Mouse (Mus musculus) stomach, embryonic 15.5 days (tissue): ENCODE data around the gene Nup155. TPM values are rescaled to one million over a fixed set of nuclear protein-coding genes. Genes with fewer than 3 reads are reported as not detected.

ENCODE experiments used
- ATAC-seq: fragments of 200-750 bp; cut with Nextera tagmentation; 2 replicates; pipeline ENCODE4 v1.8.0; 2017; ENCODE audit warnings: low read depth, moderate number of reproducible peaks, moderate TSS enrichment; ENCODE audit not compliant: insufficient read depth, low FRiP score
- H3K27ac ChIP-seq: fragments of 300-500 bp; sonication (generic); 2 replicates; pipeline ENCODE4 v1.5.1; 2015; ENCODE audit warnings: mild to moderate bottlenecking, inconsistent platforms
- H3K27me3 ChIP-seq: fragments of 300-500 bp; sonication (generic); replicated peaks from 2 replicates; pipeline ENCODE4 v1.6.1; 2015; ENCODE audit warnings: inconsistent platforms
- H3K36me3 ChIP-seq: fragments of 300-500 bp; sonication (generic); 2 replicates; pipeline ENCODE4 v1.6.1; 2015; ENCODE audit warnings: inconsistent platforms
- H3K4me1 ChIP-seq: fragments of 300-500 bp; sonication (generic); 2 replicates; pipeline ENCODE4 v1.6.1; 2015; ENCODE audit warnings: inconsistent platforms
- H3K4me2 ChIP-seq: fragments of 300-500 bp; sonication (generic); 2 replicates; pipeline ENCODE4 v1.6.1; 2015; ENCODE audit warnings: mild to moderate bottlenecking, inconsistent platforms
- H3K4me3 ChIP-seq: fragments of 300-500 bp; sonication (generic); replicated peaks from 2 replicates; pipeline ENCODE4 v1.5.1; 2015; ENCODE audit warnings: inconsistent platforms
- H3K9ac ChIP-seq: fragments of 300-500 bp; sonication (generic); 2 replicates; pipeline ENCODE4 v1.6.1; 2015; ENCODE audit warnings: inconsistent platforms
- H3K9me3 ChIP-seq: fragments of 300-500 bp; sonication (generic); 2 replicates; pipeline ENCODE4 v1.6.1; 2016; ENCODE audit warnings: inconsistent platforms
- WGBS: fragments of 180-500 bp; shearing (Covaris S2); methylation state at CpG from one replicate; pipeline ENCODE4 v1.1.7; 2015; 5-methylcytosine and 5-hydroxymethylcytosine counted together
- polyA plus RNA-seq: library from polyadenylated mRNA; unstranded; fragments of >200 nt; fragmentation: Nextera tagmentation; extraction: Ambion mirVana; gene quantifications from 2 replicates; pipeline ENCODE4 v1.2.1, GENCODE M21; 2015

Nup155 gene
- polyA plus RNA-seq, 1 experiment from 2014 or later, result 13.8 TPM

DNA sequence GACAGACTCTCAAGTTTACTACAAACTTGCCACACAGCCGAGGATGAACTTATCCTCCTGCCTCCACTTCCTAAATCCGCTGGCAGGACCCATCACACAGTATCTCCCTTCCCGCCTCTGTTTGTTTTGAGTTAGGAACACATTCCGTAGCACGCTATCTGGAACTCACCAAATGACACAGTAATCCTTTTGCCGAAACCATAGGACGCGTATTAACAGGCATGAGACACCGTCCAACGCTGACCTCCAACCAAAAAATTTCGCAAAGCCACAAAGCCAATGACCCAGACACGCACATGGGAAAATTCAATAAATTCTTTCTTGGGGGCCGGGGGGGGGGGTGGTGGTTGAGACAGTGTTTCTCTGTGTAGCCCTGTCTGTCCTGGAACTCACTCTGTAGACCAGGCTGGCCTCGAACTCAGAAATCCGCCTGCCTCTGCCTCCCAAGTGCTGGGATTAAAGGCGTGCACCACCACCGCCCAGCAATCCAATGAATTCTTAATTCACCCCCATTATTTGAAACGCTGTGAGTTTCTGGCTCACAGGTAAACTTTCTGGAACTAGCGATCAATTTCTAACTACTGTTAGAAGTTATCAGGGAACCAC is 610 bp upstream of the Nup155 start:
- H3K4me2 ChIP-seq, result peak overlapping the region; percentile 78
- peaks cover 4% of the 10 kb centered on the region for H3K4me1 ChIP-seq
- H3K4me3 ChIP-seq, result peak overlapping the region; percentile 84
- H3K36me3 ChIP-seq, result no peaks in the 10 kb centered on the region
- no peak for ATAC-seq
- no peaks in the 10 kb centered on the region for H3K9me3 ChIP-seq
- peak overlapping the region; percentile 77 for H3K27ac ChIP-seq
- H3K27me3 ChIP-seq, result no peaks in the 10 kb centered on the region
- H3K9ac ChIP-seq, result peak overlapping the region; percentile 22; the same call in 1 of the 2 replicates
- 48% methylated on average over 19 of the region's 19 CpGs for WGBS

DNA sequence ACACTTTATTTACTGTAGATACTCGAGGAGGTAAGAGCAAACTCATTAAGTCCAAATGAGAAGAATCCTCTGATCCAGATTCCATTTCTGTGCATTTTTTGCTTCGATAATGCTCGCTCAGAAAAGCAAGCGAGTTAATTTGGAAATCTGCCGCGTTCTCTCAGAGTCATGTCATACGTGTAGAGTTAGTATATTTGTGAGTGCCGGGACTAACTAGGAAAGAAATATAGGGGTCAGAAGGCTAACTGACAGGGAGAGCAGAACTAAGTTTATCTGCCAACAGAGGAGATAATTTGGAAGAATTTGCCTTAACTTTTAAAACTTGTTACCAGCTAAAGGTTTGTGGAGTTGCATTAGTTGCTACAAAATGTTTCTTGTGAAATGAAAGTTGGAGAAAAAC is 709 bp downstream of the Nup155 start:
- Histone ChIP-seq H3K9me3 (no peaks in the 10 kb centered on the region), H3K36me3 (no peaks in the 10 kb centered on the region), H3K4me3 (peak overlapping the region; percentile 84), H3K9ac (peak overlapping the region; percentile 65), H3K4me2 (peak overlapping the region; percentile 78), H3K27ac (no peak overlapping the region), H3K27me3 (no peaks in the 10 kb centered on the region), H3K4me1 (peaks cover 4% of the 10 kb centered on the region)
- WGBS, result 2% methylated on average over 8 of the region's 8 CpGs
- ATAC-seq, result no peak

GRCm38 (mm10) chr15:8129281-8129680 is 20.2 kb downstream of the Nup155 start:
- no peaks in the 10 kb centered on the region for H3K9me3 ChIP-seq
- 59% methylated on average over 1 of the region's 1 CpGs for WGBS
- no peak for ATAC-seq
- H3K27ac ChIP-seq, result no peak overlapping the region
- no peak overlapping the region for H3K9ac ChIP-seq
- no peaks in the 10 kb centered on the region for H3K4me1 ChIP-seq
- peaks cover 45% of the 10 kb centered on the region for H3K36me3 ChIP-seq
- no peak overlapping the region for H3K4me3 ChIP-seq
- H3K27me3 ChIP-seq, result no peaks in the 10 kb centered on the region
- no peak overlapping the region for H3K4me2 ChIP-seq

- no peaks in the 10 kb centered on the region for H3K27me3 ChIP-seq
- peaks cover 54% of the 10 kb centered on the region for H3K36me3 ChIP-seq
- no peak for ATAC-seq
- no peak overlapping the region for H3K4me3 ChIP-seq
- no peak overlapping the region for H3K27ac ChIP-seq
- no peaks in the 10 kb centered on the region for H3K9me3 ChIP-seq
- H3K9ac ChIP-seq, result no peak overlapping the region
- 93% methylated on average over 3 of the region's 3 CpGs for WGBS
- no peaks in the 10 kb centered on the region for H3K4me1 ChIP-seq
- no peak overlapping the region for H3K4me2 ChIP-seq
Measured at GRCm38 (mm10) chr15:8131268-8131667, 22.2 kb downstream of the Nup155 start.

DNA sequence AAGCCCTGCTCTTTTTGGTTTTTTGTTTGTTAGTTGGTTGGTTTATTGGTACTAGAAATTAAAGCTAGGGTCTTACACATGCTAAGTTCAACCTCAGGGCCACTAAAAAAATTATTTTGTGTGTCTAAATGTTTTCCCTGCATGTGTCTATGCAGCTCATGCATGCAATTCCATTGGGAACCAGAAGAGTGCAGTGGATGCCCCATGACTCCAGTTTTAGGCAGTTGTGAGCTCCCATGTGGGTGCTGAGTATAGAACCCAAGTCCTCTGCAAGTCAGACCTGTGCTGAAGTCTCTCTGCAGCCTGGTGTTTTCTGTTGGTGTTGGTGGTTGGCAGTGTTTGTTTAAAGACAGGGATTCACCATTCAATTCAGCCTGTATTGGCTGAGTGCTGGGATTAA is 22.7 kb downstream of the Nup155 start:
- Histone ChIP-seq H3K4me2 (no peak overlapping the region), H3K4me1 (no peaks in the 10 kb centered on the region), H3K9me3 (no peaks in the 10 kb centered on the region), H3K27ac (no peak overlapping the region), H3K4me3 (no peak overlapping the region), H3K36me3 (peaks cover 52% of the 10 kb centered on the region), H3K27me3 (no peaks in the 10 kb centered on the region), H3K9ac (no peak overlapping the region)
- ATAC-seq, result no peak

DNA sequence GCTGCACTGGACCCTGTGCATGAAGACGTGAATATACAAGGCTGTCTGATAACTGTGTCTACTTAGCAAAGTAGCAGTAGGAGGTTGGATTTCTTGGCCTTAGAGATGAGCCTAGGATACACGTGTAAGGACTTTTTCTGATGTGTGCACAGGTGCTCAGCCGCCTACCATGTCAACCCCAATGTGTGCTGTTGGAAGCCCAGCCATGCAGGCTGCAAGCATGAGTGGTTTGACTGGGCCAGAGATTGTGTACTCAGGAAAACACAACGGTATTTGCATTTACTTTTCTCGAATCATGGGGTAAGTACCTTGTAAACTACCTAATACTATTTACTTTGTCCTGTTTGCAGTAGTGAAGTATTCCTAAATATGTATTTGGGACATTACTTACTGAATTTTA is 26.5 kb downstream of the Nup155 start:
- no peak overlapping the region for H3K4me3 ChIP-seq
- no peaks in the 10 kb centered on the region for H3K9me3 ChIP-seq
- 77% methylated on average over 5 of the region's 5 CpGs for WGBS
- H3K27me3 ChIP-seq, result no peaks in the 10 kb centered on the region
- ATAC-seq, result no peak
- H3K4me1 ChIP-seq, result no peaks in the 10 kb centered on the region
- no peak overlapping the region for H3K9ac ChIP-seq
- H3K36me3 ChIP-seq, result peaks cover 49% of the 10 kb centered on the region
- H3K27ac ChIP-seq, result no peak overlapping the region
- no peak overlapping the region for H3K4me2 ChIP-seq

GRCm38 (mm10) chr15:8161841-8162240 is 52.8 kb downstream of the Nup155 start:
- Histone ChIP-seq H3K9ac (no peak overlapping the region), H3K27me3 (no peaks in the 10 kb centered on the region), H3K27ac (no peak overlapping the region), H3K9me3 (no peaks in the 10 kb centered on the region), H3K4me2 (no peak overlapping the region), H3K4me1 (no peaks in the 10 kb centered on the region), H3K4me3 (no peak overlapping the region), H3K36me3 (peaks cover 16% of the 10 kb centered on the region)
- ATAC-seq, result no peak
- 73% methylated on average over 1 of the region's 1 CpGs for WGBS

GRCm38 (mm10) chr15:8168591-8169265 is 59.7 kb downstream of the Nup155 start, which contains the start of gene Cplane1:
Gene Cplane1, plus strand, starts transcription at chr15:8169106.
- Histone ChIP-seq H3K27ac (peak within 1 kb of the TSS; percentile 78), H3K27me3 (no peaks in the 10 kb centered on the region), H3K9me3 (no peaks in the 10 kb centered on the region), H3K4me2 (peak within 1 kb of the TSS; percentile 78), H3K4me1 (0 out of 2 replicates have a peak, but pooled peaks cover 4% of the 10 kb centered on the region), H3K36me3 (0 out of 2 replicates have a peak, but pooled peaks cover 3% of the 10 kb centered on the region), H3K9ac (peak within 1 kb of the TSS; percentile 82), H3K4me3 (peak within 1 kb of the TSS; percentile 99)
- under 1% methylated on average over 45 of the region's 47 CpGs for WGBS
- peak; percentile 100 for ATAC-seq

GRCm38 (mm10) chr15:8169266-8169746 is 60.2 kb downstream of the Nup155 start:
- H3K36me3 ChIP-seq, result 0 out of 2 replicates have a peak, but pooled peaks cover 3% of the 10 kb centered on the region
- peak overlapping the region; percentile 82 for H3K9ac ChIP-seq
- H3K4me2 ChIP-seq, result peak overlapping the region; percentile 78
- 0 out of 2 replicates have a peak overlapping the region, but pooled peaks have one; percentile 64 for H3K27ac ChIP-seq
- peak overlapping the region; percentile 99 for H3K4me3 ChIP-seq
- ATAC-seq, result peak; percentile 58; the same call in 1 of the 2 replicates
- H3K4me1 ChIP-seq, result 0 out of 2 replicates have a peak, but pooled peaks cover 4% of the 10 kb centered on the region
- H3K9me3 ChIP-seq, result no peaks in the 10 kb centered on the region
- WGBS, result under 1% methylated on average over 25 of the region's 25 CpGs
- H3K27me3 ChIP-seq, result no peaks in the 10 kb centered on the region

DNA sequence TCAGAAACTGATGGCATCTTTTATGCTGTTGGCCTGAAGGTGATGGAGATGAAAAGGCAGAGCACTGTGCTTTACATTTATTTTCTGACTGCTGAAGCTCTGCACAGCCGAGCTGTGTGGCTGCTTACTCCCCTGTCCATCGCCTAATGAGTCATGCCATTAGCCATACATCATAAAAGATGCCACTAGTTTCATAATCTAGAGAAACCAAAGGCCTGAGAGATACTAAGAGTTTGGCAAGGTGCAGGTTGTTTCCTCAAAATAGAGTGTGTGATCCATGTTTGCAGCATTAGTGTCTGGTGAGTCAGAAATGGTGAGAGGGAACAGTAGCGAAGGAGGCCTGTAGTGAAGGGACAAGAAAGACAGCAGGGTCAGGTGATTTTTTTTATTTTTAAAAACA is 80.5 kb downstream of the Nup155 start:
- Histone ChIP-seq H3K9ac (no peak overlapping the region), H3K4me2 (no peak overlapping the region), H3K27ac (no peak overlapping the region), H3K27me3 (no peaks in the 10 kb centered on the region), H3K36me3 (peaks cover 10% of the 10 kb centered on the region; the same call in 1 of the 2 replicates), H3K4me1 (no peaks in the 10 kb centered on the region), H3K4me3 (no peak overlapping the region), H3K9me3 (no peaks in the 10 kb centered on the region)
- ATAC-seq, result no peak
- WGBS, result 90% methylated on average over 3 of the region's 3 CpGs

DNA sequence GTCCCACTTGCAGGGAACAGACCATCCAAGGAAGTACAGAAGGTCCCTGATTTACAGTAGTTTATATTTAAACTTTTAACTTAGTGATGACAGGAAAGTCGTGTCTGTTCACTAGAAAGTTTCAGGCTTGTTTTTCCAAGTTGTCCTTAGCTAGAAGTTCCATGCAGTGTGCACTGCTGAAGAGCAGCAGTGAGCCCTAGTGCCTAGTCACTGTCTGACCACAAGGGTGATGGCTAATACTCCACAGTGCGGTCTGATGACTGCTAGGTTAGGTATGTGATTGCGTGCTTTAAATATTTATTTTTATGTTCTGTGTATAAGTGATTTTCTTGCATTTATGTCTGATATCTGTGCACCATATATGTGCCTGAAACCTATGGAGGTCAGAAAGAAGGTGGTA is 81.4 kb downstream of the Nup155 start:
- Histone ChIP-seq H3K4me2 (no peak overlapping the region), H3K36me3 (peaks cover 13% of the 10 kb centered on the region; the same call in 1 of the 2 replicates), H3K4me3 (no peak overlapping the region), H3K9ac (no peak overlapping the region), H3K27ac (no peak overlapping the region), H3K4me1 (no peaks in the 10 kb centered on the region), H3K27me3 (no peaks in the 10 kb centered on the region), H3K9me3 (no peaks in the 10 kb centered on the region)
- 94% methylated on average over 3 of the region's 3 CpGs for WGBS
- no peak for ATAC-seq

GRCm38 (mm10) chr15:8200317-8200716 is 91.2 kb downstream of the Nup155 start:
- H3K9ac ChIP-seq, result no peak overlapping the region
- peaks cover 36% of the 10 kb centered on the region for H3K36me3 ChIP-seq
- no peaks in the 10 kb centered on the region for H3K27me3 ChIP-seq
- no peaks in the 10 kb centered on the region for H3K4me1 ChIP-seq
- no peak overlapping the region for H3K4me2 ChIP-seq
- no peak overlapping the region for H3K4me3 ChIP-seq
- no peak overlapping the region for H3K27ac ChIP-seq
- H3K9me3 ChIP-seq, result no peaks in the 10 kb centered on the region
- no peak for ATAC-seq
